Mouse (Mus musculus) frontal cortex, adult (tissue): ENCODE data around the gene Prl8a6.

Experiments
- ATAC-seq: cut with Nextera tagmentation; 2 replicates; pipeline ENCODE4 v1.9.2; 2017; ENCODE audit warnings: mild to moderate bottlenecking, moderate library complexity, mixed read lengths; ENCODE audit not compliant: low TSS enrichment

The Prl8a6 gene

DNA sequence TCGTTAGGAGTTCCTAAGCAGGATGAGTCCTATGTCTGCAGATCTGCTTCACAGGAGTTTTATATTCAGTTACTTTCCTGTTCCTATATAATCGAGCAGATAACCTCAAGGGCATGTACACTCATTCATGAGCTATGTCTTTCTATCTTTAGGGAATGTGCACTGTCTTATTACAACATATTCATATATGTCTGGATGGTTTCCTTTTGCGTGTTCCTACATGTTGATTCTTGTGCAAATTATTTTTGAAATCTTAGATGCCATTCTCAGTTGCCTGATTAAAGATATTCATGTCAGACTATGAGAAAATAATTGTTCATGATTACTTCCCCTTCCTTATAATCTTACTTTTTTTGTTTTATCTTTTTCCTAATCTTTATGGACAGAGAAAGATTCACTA, at the start of gene Prl8a6:
TSS of gene Prl8a6 (minus strand) at position 101 of the 400 bp plus-strand sequence.
- no peak for ATAC-seq

DNA sequence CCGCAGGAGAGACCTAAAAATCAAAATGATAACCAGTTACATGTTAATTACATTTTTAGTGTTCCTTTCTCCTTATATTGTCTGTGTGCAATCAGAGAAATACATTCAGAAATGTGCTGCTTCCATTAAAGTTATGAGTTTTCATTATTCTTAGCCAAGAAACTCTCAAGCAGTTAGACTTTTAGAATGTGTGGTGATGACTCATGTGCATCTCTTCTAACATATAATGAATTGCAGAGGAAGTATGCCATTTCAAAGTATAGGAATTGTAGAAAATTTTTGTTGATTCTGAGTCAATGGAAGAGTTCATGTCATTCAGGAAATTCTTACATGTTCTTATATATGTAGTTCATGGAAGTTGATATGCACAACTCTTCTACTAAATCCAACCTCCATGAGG, 5.3 kb downstream of the Prl8a6 start:
- ATAC-seq = peak; percentile 67; the same call in 1 of the 2 replicates

DNA sequence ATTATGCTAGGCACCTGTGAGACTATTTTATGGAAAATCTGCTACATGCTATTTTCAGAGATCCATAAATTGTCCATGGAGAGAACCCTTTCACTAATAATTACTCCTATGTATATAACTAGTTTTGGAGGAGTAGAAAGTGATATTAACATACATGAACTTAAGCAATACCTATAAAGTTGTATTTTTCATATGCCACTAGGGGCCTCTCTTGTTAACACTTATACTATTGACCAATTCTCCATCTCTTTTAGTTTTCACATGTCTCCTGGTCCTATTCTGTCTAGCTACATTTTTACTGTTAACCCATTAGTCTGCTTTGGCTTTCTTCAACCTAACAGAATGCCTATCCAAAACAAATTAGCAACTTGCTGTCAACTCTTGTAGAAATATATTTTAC, 24.8 kb downstream of the Prl8a6 start:
- ATAC-seq = no peak

DNA sequence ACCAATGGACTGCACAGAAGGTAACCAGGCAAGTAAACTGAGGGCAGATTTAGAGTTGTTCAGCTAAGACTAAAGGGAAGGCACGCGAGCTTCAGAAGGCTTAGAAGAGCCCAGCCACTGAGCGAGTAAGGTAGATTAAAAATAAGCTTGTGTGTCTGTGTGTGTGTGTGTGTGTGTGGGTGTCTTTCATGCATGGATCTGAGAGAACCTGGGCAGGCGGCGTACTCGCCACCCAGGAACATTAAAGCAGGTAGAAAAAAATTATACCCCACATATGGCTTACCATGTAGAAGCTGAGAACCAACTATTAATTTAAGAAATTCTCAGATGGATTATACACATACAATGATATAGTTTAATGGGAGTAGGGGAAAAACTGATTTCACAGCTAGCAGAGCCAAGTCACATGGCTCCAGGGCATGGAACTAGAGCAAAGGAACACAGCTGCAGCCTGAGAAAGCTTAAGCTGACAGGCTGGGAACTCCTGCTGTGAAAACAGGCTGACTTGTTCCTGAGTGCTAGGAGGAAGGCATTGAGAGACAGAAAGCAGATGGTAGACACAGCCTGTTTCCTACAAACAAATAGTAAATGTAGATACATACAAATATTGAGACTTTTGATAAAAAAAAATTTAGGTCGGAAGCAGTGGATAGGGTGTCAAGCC, 39.3 kb downstream of the Prl8a6 start:
- no peak for ATAC-seq

DNA sequence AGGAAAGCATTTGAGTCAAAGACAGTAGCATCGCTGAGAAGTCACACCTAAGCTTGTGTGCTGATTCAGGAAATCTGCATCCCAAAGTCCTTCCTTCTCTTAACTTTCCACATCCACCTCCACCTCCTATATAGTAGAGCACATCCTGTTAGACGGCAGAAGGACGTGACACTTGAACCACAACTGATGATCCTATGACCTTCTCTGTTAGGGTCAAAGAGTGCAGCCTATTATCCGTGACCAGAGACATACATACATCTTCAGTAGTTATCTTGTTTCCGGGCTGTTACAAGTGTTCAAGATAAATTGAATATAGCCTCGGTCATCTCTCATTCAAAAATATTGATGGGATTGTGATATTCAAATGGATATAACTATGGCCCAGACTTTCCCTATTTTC, 47.7 kb downstream of the Prl8a6 start, which contains the start of gene Prl2b1:
TSS of gene Prl2b1 (minus strand) at position 101 of the 400 bp plus-strand sequence.
- ATAC-seq = no peak
